Mouse (Mus musculus): ENCODE measurements at regions not wholly inside any gene's neighbourhood (a gene's known extent, or its start where the extent isn't known, plus 50 kb on each side); places are given as distances from the start of the nearest gene placed in this dataset.

DNA sequence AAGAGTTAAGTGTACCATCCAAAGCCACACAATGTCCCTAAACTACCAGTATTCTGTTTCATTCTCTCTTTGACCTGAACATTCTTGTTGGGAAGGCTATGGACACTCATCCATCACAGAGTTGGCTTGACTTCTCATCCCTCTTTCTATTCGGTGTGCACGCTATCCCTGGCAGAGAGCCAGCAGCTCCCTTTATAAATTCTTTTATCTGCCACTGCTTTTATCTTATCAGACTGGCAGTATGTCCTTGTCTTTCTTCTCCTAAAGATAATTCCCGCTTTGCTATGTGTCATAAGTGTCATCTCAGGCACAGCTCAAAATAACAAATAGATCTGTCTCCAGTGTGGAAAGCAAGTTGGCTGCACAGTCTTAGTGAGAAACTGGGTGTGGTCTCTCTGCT, 106.6 kb upstream of the Lipc start:
- no peak for DNase-seq

GRCm38 (mm10) chr9:71056836-71057235, 104.8 kb upstream of the Lipc start:
- DNase-seq: no peak

DNA sequence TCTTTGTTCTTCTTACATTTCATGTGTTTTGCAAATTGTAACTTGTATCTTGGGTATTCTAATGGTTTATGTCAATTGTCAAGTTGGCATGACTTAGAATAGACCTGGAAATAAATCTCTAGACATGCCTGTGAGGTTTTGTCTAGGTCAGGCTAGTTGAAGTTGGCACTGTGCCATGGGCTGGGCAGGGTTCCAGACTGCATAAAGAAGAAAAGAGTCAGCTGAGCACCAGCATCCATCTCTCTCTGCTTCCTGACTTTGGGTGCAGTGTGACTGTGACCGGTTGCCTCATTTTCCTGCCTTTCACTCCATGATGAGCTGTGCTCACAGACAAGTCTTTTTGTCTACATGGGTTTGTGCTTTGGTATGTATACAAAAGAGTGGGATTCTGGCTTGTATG, 91.9 kb upstream of the Lipc start:
- DNase-seq: peak; percentile 37

GRCm38 (mm10) chr9:71035286-71035685, 83.3 kb upstream of the Lipc start:
- no peak for DNase-seq

DNA sequence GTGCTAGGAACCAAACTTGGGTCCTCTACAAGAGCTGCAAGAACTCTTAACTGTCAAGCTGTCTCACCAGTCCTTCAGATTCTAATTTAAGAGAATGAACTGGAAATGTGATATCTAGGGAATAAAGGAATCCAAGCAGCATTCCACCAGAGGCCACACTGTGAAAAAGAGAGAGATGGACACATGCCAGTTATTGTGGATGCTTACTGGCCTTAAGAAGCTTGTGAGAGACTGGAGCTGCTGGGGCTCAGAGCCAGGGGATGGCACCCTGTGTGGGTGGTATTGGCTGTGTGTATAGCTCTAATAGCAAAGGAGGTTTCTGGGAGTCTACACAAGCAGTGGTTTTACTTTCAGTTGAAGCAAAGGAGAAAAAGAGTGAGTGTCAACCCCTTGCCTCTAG, 80.1 kb upstream of the Lipc start:
- no peak for DNase-seq

- no peak for DNase-seq
Observed at GRCm38 (mm10) chr9:71030203-71030921, 78.3 kb upstream of the Lipc start.

DNA sequence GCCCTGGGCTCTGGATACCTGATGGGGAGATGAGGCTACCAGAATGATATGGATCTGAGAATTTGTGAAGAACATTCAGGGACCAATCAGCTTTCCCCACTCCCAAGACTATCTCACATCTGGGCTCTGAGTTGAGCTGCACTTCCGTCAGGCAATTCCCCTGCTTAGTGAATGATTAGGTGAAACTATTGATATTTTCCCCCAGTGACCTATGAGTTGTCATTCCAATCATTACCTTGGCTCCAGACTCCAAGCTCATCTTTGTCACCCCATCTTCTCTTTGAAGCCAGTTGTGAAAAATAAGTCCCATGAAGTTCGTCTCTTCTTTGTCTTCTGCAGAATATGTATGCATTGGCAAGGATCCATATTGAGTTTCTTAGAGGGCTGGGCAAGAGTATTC, 76.1 kb upstream of the Lipc start:
- no peak for DNase-seq

DNA sequence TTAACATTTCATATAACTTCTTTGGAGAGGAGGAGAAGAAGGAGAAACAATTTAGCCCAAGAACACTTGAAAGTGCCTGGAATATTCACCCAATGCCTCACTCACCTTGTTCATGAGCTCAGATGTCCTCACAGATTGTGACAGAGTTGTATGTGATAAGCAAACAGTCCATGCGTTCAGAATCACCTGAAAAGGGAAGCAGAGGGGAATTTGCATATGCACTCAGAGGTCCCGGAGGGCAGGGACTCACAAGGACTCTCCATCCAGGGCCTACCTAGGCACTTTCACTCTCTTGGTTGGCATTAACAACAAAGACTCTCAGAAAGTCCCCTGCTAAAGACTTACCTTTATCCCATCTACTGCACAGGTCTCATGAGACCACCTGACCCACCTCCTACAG, 75.6 kb upstream of the Lipc start:
- DNase-seq: no peak

DNA sequence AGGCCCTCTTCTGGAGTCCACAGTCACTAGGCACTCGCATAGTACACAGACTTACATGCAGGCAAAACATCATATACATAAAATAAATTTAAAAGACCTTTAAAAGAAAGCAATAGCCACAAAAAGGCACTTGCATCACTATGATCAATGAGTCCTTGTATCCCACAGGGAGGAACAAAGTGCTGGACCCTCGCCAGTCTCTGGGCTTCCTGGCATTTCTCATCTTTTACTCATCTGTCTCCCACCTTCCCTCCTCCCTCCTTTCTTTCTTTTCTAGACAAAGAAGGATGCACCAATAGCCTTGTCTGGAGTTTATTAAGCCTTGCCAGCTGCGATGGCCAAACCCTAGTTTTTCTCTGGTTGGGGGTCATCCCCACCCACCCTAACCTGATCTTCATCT, 73.2 kb upstream of the Lipc start:
- DNase-seq: no peak

GRCm38 (mm10) chr9:71018206-71018605, 66.2 kb upstream of the Lipc start:
- DNase-seq: no peak

- no peak for DNase-seq
Observed at GRCm38 (mm10) chr9:71017396-71018179, 65.6 kb upstream of the Lipc start.

DNA sequence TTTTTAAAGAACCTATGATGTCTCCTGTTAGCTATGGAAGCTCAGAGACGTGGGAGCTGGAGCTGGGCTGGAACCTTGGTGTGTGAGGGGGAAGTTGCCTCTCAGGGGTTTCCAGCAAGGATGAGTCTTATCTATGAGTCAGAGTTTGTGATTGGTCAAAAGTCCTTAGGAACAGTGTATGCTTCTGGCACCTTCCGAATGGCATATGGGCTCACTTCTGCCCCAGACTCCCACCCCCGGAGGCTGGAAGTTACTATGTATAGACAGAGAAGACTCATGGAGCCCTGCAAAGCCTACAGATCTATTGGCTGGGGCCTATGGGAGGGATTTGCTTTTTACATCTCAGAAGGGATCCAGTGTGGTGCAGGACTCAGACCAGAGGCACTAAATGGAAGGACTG, 63.9 kb upstream of the Lipc start:
- DNase-seq: no peak

GRCm38 (mm10) chr9:71015400-71015799, 63.4 kb upstream of the Lipc start:
- no peak for DNase-seq

DNA sequence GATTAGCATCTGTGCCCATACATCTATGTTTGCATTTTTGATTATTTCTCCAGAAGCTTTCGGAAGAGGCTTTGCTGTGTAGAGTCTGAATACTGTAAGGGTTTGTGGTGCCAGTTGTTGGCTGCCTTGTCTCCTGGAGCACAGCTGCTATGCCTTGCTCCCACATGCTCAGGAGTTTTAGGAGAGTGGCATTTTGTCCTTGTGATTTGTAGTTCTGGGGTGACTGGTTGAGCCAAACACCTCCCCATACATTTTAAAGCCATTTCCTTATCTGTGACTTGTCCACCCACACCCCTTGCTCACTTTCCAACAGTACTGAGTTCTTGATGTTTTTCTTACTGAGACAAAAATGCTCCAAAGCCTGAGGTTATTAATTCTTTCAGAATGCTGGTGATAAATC, 60.4 kb upstream of the Lipc start:
- DNase-seq: no peak

GRCm38 (mm10) chr9:71004631-71005030, 52.6 kb upstream of the Lipc start:
- DNase-seq: no peak

All from liver (tissue).